Mouse (Mus musculus) neural tube, embryonic 14.5 days (tissue): ENCODE measurements around the gene Hoxb9. TPM values are rescaled to one million over a fixed set of nuclear protein-coding genes. Genes with fewer than 3 reads are reported as not detected.

ENCODE experiments used
- ATAC-seq: fragments of 200-750 bp; cut with Nextera tagmentation; 2 replicates; pipeline ENCODE4 v1.8.0; 2017; ENCODE audit warnings: low read depth, mild to moderate bottlenecking, moderate TSS enrichment, moderate library complexity
- H3K27ac ChIP-seq: fragments of 300-500 bp; sonication (generic); 2 replicates; pipeline ENCODE4 v1.5.1; 2014; ENCODE audit warnings: low read depth, mild to moderate bottlenecking, control low read depth, low read length, moderate library complexity, mixed read lengths
- H3K27me3 ChIP-seq: fragments of 300-500 bp; sonication (generic); 2 replicates; pipeline ENCODE4 v1.6.1; 2014; ENCODE audit warnings: low read length; ENCODE audit not compliant: control insufficient read depth, insufficient read depth
- H3K36me3 ChIP-seq: fragments of 300-500 bp; sonication (generic); 2 replicates; pipeline ENCODE4 v1.6.1; 2014; ENCODE audit warnings: low read length, mixed read lengths; ENCODE audit not compliant: control insufficient read depth, insufficient read depth
- H3K4me1 ChIP-seq: fragments of 300-500 bp; sonication (generic); 2 replicates; pipeline ENCODE4 v1.6.1; 2014; ENCODE audit warnings: low read length; ENCODE audit not compliant: control insufficient read depth, insufficient read depth
- H3K4me2 ChIP-seq: fragments of 300-500 bp; sonication (generic); 2 replicates; pipeline ENCODE4 v1.6.1; 2014; ENCODE audit warnings: mild to moderate bottlenecking, low read depth, low read length, control low read depth
- H3K4me3 ChIP-seq: fragments of 300-500 bp; sonication (generic); 2 replicates; pipeline ENCODE4 v1.5.1; 2014; ENCODE audit warnings: low read depth, low read length, control low read depth, mixed read lengths
- H3K9ac ChIP-seq: fragments of 300-500 bp; sonication (generic); replicated peaks from 2 replicates; pipeline ENCODE4 v1.6.1; 2014; ENCODE audit warnings: low read depth, mild to moderate bottlenecking, control low read depth, low read length, mixed read lengths
- H3K9me3 ChIP-seq: fragments of 300-500 bp; sonication (generic); 2 replicates; pipeline ENCODE4 v1.6.1; 2016; ENCODE audit warnings: low read length; ENCODE audit not compliant: control insufficient read depth
- WGBS: fragments of 180-500 bp; shearing (Covaris S2); extraction: QIAGEN DNeasy Blood & Tissue Kit; methylation state at CpG from one replicate; pipeline ENCODE4 v1.1.7; 2014; 5-methylcytosine and 5-hydroxymethylcytosine counted together
- polyA plus RNA-seq: library from polyadenylated mRNA; unstranded; fragments of >200 nt; fragmentation: Nextera tagmentation; extraction: Ambion mirVana; gene quantifications from 2 replicates; pipeline ENCODE4 v1.2.1, GENCODE M21; 2014

Hoxb9 gene
- polyA plus RNA-seq, 1 experiment from 2014 or later, result 114 TPM

- WGBS, result 4% methylated on average over 39 of the region's 39 CpGs
- Histone ChIP-seq H3K36me3 (no peaks in the 10 kb centered on the region), H3K4me2 (peak overlapping the region; percentile 56), H3K27me3 (0 out of 2 replicates have a peak, but pooled peaks cover 2% of the 10 kb centered on the region), H3K27ac (no peak overlapping the region), H3K9me3 (no peaks in the 10 kb centered on the region), H3K4me3 (peak overlapping the region; percentile 31), H3K4me1 (peaks cover 21% of the 10 kb centered on the region), H3K9ac (peak overlapping the region; percentile 47)
- no peak for ATAC-seq
These were observed 15.9 kb upstream of the Hoxb9 start for GRCm38 (mm10) chr11:96255111-96255995.

DNA sequence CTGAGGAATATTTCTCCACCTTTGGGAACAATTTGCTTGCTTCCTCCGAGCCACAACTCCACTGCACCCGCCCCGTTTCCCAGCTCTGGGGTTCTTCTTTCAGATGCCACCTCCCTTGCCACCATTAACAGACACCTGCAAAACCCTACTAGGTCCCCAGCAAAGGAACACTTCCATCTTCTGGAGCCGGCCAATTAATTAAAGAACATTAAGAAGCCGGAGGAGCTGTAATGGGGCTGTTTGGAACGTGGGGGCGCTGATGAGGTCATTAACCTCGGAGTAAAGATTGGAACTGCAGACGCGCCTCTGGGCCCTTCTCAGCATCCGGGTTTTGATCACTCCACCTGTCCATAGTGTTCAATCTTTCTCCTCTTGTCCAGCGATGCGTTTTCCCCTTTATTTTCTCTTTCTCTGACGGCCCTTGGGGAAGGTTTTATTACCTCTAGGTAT is 15.2 kb upstream of the Hoxb9 start:
- Histone ChIP-seq H3K9me3 (no peaks in the 10 kb centered on the region), H3K4me3 (peak overlapping the region; percentile 31; the same call in 1 of the 2 replicates), H3K36me3 (no peaks in the 10 kb centered on the region), H3K9ac (peak overlapping the region; percentile 47; the same call in 1 of the 2 replicates), H3K27ac (no peak overlapping the region), H3K4me2 (peak overlapping the region; percentile 56), H3K27me3 (0 out of 2 replicates have a peak, but pooled peaks cover 2% of the 10 kb centered on the region), H3K4me1 (peaks cover 25% of the 10 kb centered on the region)
- 6% methylated on average over 14 of the region's 14 CpGs for WGBS
- no peak for ATAC-seq

DNA sequence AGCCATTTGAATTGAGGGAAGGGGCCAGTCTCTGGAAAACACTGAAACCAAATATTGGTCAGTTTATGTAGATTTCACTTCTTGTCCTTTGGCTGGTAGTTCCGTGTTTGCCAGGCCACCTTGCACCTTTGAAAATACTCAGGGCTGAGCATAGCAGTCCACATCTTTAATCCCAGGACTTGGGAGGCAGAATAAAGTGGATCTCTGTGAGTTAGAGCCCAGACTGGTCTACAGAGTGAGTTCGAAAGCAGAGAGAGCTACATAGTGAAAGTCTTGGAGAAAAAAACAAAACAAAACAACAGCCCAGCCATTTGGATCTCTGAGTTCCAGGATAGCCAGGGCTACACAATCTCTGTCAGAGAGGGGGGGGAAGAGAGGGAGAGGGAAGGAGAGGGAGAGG is 14.1 kb upstream of the Hoxb9 start:
- Histone ChIP-seq H3K4me1 (peaks cover 28% of the 10 kb centered on the region), H3K36me3 (no peaks in the 10 kb centered on the region), H3K4me2 (peak overlapping the region; percentile 9; the same call in 1 of the 2 replicates), H3K9me3 (no peaks in the 10 kb centered on the region), H3K27me3 (0 out of 2 replicates have a peak, but pooled peaks cover 2% of the 10 kb centered on the region), H3K4me3 (no peak overlapping the region), H3K27ac (no peak overlapping the region), H3K9ac (no peak overlapping the region)
- WGBS, result 33% methylated on average over 2 of the region's 2 CpGs
- no peak for ATAC-seq

DNA sequence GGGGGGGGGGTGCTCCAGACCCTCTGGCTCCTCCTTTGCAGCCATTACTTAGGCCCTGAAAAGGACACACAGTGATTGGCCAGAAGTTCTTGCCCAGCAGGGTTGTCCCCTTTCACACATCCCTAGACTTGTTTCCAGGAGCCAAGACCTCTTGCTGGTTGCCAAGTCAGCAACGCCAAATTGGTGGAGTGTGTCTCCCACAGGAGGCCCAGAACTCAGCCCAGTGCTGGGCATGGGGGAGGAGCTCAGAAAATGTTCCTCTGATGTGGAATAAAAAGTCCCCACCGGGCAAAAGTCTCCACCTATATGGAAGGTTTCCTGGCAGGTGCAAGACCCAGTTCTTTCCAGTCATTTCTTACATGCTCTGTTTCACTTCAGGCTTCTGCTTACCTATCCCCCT is 12.2 kb upstream of the Hoxb9 start:
- H3K9ac ChIP-seq, result no peak overlapping the region
- no peak overlapping the region for H3K4me3 ChIP-seq
- no peak overlapping the region for H3K27ac ChIP-seq
- 5% methylated on average over 2 of the region's 2 CpGs for WGBS
- H3K4me1 ChIP-seq, result peaks cover 38% of the 10 kb centered on the region
- no peaks in the 10 kb centered on the region for H3K36me3 ChIP-seq
- ATAC-seq, result no peak
- no peaks in the 10 kb centered on the region for H3K9me3 ChIP-seq
- 0 out of 2 replicates have a peak, but pooled peaks cover 2% of the 10 kb centered on the region for H3K27me3 ChIP-seq
- no peak overlapping the region for H3K4me2 ChIP-seq

GRCm38 (mm10) chr11:96259511-96259910 is 11.7 kb upstream of the Hoxb9 start:
- no peak for ATAC-seq
- 0 out of 2 replicates have a peak, but pooled peaks cover 2% of the 10 kb centered on the region for H3K27me3 ChIP-seq
- H3K9me3 ChIP-seq, result no peaks in the 10 kb centered on the region
- H3K27ac ChIP-seq, result no peak overlapping the region
- no peak overlapping the region for H3K4me3 ChIP-seq
- no peak overlapping the region for H3K9ac ChIP-seq
- no peak overlapping the region for H3K4me2 ChIP-seq
- WGBS, result 14% methylated on average over 1 of the region's 1 CpGs
- peaks cover 42% of the 10 kb centered on the region for H3K4me1 ChIP-seq
- H3K36me3 ChIP-seq, result no peaks in the 10 kb centered on the region

DNA sequence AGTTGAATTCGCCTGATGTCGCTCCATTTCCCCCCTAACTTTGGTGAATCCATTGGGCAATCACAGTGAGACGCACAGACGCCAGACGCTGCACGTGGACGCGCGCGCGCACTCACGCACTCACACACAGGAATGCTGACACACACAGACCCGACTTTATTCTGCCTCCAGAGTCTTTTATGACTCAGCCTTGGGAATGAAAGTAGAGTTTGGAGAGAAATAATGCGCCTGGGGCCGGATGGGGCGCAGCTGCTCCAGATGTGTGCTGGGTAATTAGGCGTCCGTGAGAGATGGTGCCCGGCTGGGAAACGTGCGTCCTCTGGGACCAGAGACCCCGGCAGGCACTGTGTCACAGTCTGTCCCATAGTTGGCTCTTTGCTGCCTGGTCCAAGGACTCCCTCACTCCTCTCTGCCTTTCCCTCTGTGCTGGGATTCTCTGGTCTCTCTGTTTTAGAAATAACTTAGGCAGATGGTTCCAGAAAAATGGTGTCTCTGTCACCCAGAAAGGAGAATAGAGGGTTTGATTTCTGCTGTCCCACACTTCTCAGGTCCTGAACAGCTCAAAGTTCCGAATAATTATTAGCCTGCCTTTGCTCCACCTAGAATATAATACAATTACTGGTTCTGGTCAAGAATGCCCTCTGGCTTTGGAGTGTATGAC is 10.8 kb upstream of the Hoxb9 start:
- Histone ChIP-seq H3K4me2 (peak overlapping the region; percentile 28; the same call in 1 of the 2 replicates), H3K27me3 (0 out of 2 replicates have a peak, but pooled peaks cover 2% of the 10 kb centered on the region), H3K4me1 (peaks cover 43% of the 10 kb centered on the region), H3K27ac (peak overlapping the region; percentile 49; the same call in 1 of the 2 replicates), H3K4me3 (no peak overlapping the region; the same call in 1 of the 2 replicates), H3K9ac (no peak overlapping the region), H3K36me3 (no peaks in the 10 kb centered on the region), H3K9me3 (no peaks in the 10 kb centered on the region)
- ATAC-seq, result peak; percentile 64; the same call in 1 of the 2 replicates
- WGBS, result 3% methylated on average over 23 of the region's 23 CpGs

DNA sequence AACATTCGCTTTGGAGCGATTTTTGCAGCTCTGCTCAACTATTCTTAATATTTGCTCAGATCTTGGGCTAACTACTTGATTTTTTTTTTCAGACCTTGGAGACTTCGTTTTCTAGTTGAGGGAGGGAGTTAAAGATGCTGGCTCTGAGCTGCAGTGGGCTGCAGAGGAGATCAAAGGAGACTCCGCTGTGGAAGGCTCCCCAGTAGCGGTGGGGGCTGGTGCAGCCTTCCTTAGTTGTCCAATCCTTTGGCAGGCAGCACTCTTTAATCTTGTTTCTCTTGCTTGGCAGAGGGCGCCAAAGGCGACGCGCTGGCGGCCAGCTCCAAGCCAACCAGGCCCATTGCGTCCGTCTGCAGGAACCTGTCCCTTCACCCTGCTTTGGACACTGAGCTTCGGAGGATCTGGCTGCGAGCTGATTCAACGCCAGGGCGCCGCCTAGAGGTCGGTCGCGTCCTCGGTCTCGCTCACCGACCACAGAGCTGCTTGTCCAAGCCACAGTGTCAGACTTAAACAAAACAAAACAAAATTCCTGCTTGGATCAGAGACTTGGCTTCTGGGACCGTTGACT is 9.8 kb upstream of the Hoxb9 start:
- Histone ChIP-seq H3K4me1 (peaks cover 43% of the 10 kb centered on the region), H3K27me3 (0 out of 2 replicates have a peak, but pooled peaks cover 2% of the 10 kb centered on the region), H3K9ac (no peak overlapping the region), H3K4me2 (peak overlapping the region; percentile 17; the same call in 1 of the 2 replicates), H3K4me3 (no peak overlapping the region), H3K27ac (no peak overlapping the region), H3K36me3 (no peaks in the 10 kb centered on the region), H3K9me3 (no peaks in the 10 kb centered on the region)
- peak; percentile 32; the same call in 1 of the 2 replicates for ATAC-seq
- 4% methylated on average over 24 of the region's 24 CpGs for WGBS

- H3K9me3 ChIP-seq, result no peaks in the 10 kb centered on the region
- no peak overlapping the region for H3K4me3 ChIP-seq
- no peak overlapping the region for H3K9ac ChIP-seq
- ATAC-seq, result no peak
- 22% methylated on average over 6 of the region's 6 CpGs for WGBS
- no peak overlapping the region for H3K4me2 ChIP-seq
- H3K27me3 ChIP-seq, result 0 out of 2 replicates have a peak, but pooled peaks cover 2% of the 10 kb centered on the region
- H3K36me3 ChIP-seq, result no peaks in the 10 kb centered on the region
- no peak overlapping the region for H3K27ac ChIP-seq
- H3K4me1 ChIP-seq, result peaks cover 44% of the 10 kb centered on the region
These were observed 8.9 kb upstream of the Hoxb9 start for GRCm38 (mm10) chr11:96262262-96262830.
